Mouse (Mus musculus) megakaryocyte progenitor cell, adult 5-6 weeks (primary cell): ENCODE measurements around the gene Glg1. TPM values are rescaled to one million over a fixed set of nuclear protein-coding genes. Genes with fewer than 3 reads are reported as not detected.
"Not testable (repeated sequence)": the region's sequence is repeated elsewhere in the genome, so short reads cannot be mapped to it uniquely, and the experiment has no call there.

ENCODE experiments used
- ATAC-seq: replicated peaks from 2 replicates; pipeline ENCODE4 v1.8.0; 2016; ENCODE audit warnings: mild to moderate bottlenecking, moderate TSS enrichment, inconsistent platforms; ENCODE audit not compliant: poor library complexity
- total RNA-seq, 2 experiments: library from RNA; stranded (forward) in 1 of 2; stranded (reverse) in 1 of 2; fragments of 157-497, 149-512 nt in 1 of 2; fragments of 200-1000 nt in 1 of 2; gene quantifications; 2 replicates each; pipeline versions ENCODE4 v1.2.3 to v1.2.4; 2015 to 2017

Gene Glg1
- total RNA-seq (2015) = 43.0 and 47.1 TPM in 2 replicates
- total RNA-seq (2017) = 41.0 and 46.7 TPM in 2 replicates

DNA sequence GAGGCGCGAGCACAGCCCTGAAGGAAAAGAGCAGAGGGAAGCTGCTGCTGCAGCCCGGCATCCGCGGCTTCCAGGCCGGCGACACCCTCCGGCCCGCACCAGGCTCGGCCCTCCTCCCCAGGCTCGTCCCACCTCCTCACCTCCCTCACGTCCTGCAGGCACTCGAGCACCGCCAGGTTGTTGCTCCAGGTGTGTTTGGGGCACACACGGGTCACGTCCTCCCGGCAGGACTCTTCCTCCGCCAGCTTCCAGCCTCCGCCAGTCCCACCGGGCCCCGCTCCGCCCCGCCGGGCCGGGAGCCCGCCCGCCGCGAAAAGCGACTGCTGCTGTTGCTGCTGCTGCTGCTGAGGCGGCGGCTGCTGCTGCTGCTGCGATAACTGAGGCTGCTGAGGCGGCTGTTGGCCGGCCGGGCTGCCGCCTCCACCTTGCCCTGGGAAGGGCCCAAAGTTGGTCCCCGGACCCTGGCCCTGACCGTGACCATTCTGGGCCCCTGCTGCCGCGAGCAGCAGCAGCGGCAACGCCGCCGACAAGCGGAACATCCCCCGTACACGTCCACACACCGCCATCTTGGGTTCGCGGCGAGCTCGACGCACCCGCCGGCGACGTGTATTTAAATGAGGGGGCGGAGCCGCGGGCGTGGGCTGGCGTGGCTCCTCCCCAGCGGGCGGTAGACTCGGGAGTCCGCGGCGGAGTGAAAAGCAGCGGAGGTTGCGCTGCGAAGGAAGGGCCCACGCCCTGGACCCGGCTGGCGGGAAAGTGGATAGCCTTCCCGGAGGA lies at the start of gene Glg1:
TSS of gene Glg1 (minus strand) at position 586 of the 777 bp plus-strand sequence.
- peak; percentile 84 for ATAC-seq

DNA sequence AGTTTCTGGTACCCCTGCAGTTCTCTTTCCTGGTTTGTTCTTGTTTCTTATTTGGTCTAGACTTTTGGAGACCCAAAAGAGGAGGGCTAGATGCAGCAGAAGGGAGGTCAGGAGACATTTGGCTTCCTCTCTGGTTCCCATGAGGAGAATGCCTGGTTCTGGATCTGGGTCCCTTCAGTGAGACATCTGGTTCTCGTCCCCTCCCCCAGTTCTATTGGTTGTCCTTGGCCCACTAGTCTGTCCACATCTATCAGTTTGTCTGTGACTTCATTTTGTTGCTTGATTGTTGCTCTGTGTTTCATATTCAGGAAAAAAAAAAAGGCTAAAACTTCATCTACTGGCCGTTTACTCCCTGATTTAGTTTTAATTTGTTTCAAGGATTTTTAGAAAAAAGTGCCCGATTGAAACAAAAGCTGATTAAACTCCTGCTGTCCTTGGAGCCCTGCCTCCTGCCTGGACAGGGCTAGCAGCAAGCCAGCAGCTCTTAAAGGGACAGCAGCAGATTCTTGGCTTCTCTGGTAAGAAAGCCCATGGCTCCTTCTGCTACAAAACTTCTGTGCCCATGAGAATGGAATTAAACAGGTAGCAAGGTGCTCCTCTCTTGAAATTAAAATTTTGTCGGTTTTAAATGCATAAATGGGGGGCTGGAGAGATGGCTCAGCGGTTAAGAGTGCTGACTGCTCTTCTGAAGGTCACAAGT lies 46.2 kb upstream of the Glg1 start:
- ATAC-seq = no peak

DNA sequence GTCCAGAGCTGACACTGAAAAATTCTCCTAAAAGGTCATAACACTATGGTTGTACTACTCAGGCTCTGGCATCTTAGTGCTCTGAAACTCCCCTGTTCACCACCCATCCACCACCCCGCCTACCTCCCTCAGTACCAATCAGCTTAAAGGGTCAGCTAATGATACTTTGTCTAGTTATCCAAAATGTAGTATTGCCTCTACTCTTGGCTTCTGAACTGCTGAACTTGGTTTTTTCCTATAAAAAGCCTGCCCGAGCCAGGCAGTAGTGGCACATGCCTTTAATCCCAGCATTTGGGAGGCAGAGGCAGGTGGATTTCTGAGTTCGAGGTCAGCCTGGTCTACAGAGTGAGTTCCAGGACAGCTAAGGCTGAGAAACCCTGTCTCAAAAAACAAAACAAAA lies 45.3 kb upstream of the Glg1 start:
- no peak for ATAC-seq

DNA sequence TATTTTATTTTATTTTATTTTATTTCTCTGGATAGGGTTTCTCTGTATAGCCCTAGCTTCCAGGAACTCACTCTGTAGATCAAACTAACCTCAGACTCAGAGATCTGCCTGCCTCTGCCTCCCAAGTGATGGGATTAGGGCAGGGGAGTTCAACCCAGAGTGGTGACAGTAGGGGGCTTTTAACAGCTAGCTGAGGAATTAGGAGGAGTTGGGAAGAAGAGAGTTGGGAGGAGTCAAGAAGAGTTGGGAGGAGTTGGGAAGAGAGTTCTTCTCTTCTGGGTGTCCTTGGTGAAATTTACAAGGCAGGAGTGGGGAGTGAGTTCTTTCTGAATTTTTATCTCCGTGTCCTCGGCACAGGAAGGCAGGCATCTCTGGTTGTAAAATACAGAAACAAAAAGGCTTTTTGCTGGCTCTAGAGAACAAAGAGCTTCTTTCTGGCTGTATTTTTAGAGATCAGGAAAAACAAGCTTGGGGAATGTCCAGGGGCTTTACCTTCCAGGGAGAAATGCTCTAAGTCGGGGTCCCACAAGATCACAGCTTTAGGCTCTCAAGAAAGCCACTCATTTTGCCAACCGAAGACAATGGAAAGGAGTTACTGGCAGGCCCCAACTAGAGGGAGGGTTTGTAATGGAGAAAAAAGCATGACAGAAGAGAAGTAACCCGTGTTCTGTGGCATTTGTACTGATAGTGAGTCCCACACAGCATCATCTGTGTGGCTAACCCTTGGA lies 44.2 kb upstream of the Glg1 start:
- ATAC-seq = not testable (repeated sequence)

DNA sequence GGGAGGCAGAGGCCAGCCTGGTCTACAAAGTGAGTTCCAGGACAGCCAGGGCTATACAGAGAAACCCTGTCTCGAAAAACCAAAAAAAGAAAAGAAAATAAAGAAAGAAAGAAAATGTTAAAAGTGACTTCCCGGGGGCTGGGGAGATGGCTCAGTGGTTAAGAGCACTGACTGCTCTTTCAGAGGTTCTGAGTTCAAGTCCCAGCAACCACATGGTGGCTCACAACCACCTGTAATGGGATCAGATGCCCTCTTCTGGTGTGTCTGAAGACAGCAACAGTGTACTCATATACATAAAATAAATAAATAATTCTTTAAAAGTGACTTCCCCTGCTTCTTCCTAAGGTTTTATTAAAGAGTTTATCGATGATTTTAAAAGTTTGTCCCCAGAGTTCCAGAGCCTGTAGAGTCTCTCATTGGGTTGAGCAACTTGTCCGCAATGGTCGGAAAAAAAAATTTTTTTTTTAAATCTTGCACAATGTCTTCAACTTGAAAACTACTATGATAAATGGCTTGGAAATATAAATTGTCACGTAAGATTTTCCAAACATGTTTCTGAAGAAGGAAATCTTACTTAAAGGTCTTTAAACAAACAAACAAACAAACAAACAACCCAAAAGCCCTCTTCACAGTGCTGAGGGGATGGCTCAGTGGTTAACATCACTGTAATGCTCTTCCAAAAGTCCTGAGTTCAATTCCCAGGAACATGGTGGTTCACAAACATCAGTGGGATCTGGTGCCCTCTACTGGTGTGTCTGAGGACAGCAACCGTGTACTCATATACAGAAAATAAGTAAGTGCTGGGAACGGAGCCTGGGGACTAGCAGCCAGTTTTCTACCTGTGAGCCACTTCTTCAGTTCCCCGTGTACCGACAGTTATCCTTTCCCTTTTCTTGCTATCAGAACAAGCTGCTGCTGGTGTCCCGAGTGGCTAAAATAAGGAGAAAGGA lies 41.9 kb upstream of the Glg1 start:
- ATAC-seq = no peak

DNA sequence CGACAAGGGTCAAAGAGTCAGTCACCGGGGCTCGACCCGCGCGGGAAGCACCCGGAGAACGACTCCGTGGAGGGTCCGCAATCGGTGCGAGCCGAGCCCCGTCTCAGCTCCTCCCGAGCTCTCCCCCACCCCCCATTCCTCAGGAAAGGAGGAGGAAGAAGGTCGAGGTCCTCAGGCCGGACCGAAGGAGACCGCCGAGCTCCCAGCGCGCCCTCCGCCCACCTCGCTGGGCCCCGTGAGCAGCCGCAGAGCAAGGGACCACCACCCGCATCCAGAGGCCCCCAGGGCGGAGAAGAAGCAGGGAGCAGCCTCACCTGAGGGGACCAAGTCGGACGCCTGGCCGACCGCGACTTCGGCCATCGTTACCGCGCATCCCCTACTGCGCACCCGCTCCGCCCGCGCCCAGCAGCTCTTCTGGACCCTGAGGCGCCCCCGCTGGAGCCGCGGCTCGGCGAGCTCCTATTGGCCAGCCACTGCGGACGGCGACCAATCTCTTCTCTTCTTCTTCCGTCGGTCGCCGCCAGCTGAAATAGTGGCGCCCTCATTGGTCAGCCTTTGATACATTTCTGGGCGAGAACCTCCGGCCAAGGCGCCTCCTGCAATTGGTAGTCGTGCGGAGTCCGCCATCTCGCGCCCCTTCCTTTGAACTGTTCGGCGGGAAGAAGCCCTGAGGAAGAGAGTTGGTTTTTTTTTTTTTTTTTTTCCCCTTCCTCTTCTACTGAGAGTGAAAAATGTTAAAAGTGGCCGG lies 41.0 kb upstream of the Glg1 start, which contains the start of gene Rfwd3:
TSS of gene Rfwd3 (minus strand) at position 402 of the 748 bp plus-strand sequence.
- ATAC-seq = peak; percentile 97

DNA sequence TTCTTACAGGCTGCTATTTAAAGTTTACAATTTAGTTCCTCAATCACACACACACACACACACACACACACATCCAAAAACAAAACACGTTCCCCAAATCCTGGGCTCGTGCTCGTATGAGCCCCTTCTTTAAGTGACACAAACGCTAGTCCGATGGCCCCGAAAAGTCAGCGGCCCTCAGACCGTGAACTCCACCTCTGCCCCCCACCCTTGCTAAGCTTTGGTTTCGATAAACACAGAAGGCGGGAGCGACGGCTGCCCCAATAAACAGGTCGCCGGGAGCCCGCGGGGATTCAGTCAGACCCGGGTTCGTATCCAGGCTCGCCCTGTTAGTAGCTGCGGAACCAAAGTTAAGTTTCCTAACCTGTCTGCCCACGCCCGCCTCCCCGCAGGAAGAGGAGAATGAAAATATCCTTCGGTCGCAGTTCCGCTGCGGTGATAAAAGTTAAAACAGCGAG lies 40.4 kb upstream of the Glg1 start:
- peak; percentile 53 for ATAC-seq

DNA sequence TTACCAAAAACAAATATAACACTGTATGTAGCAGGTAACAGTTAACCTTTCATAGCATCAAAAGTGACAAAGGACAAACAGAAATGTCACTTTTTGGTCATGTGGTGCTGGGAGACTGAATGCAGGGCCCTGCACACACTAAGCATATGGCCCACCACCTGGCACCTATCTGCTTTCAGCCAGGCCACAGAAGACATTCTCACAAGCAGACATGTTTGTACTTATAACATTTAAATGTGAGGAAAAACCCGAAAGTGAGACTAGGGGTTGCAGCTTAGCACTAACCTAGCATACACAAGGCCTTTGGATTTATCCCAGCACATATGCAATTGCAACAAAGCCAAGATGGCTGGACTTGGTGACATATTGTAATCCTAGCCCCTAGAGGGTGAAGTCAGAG lies 39.0 kb upstream of the Glg1 start:
- no peak for ATAC-seq

DNA sequence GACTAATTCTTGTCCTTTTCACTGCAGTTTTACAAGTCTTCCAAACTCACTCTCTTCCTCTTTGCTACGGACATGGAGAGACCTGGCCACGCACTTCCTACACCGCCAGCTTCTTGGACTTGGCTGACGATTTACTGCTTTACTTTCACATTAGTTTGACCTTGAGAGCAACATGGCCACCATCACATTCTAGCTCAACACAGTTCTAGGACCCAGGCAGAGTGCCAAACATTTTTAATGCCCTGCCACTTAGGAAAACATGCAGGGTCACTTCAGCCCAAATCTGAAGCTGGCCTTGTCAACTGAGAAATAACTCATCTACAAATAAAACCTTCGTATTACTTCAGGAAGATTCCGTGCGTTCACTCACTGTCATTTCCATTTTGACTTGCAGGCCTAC lies 32.7 kb upstream of the Glg1 start:
- ATAC-seq = no peak

DNA sequence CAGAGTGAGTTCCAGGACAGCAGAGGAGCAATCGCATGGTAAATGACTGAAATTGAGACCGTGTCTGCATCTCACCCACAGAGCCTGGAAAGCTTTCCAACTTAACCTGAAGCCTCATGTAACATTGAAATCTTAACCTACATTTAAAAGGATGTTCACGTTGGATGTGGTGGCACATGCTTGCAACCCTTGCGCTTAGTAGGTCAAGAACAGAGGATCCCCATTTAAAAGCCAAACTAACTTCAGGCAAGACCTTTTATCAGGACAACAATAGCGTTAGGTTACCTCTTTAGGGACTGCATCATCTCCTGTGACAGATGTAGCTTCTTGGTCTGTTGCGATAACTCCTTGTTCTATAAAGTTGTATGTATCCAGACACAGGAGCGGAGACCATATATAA lies 31.6 kb upstream of the Glg1 start:
- no peak for ATAC-seq

DNA sequence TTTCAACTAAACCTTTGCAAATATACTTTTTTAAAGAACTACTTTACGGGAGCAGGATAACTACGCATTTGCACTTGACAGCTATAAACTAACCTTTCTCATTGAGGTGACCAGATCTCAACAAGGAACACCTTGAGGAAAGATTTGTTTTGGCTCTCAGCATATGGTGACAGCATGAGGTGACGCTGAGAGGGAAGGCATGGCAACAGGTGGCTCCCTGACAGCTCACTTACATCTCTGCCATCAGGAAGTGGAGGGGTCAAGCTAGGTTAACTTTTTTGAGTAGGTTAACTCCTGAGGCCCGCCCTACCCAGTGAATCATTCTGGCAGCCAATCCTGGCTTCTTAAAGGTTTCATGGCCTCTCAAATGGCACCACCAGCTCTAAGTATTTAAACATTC lies 26.6 kb upstream of the Glg1 start:
- no peak for ATAC-seq

DNA sequence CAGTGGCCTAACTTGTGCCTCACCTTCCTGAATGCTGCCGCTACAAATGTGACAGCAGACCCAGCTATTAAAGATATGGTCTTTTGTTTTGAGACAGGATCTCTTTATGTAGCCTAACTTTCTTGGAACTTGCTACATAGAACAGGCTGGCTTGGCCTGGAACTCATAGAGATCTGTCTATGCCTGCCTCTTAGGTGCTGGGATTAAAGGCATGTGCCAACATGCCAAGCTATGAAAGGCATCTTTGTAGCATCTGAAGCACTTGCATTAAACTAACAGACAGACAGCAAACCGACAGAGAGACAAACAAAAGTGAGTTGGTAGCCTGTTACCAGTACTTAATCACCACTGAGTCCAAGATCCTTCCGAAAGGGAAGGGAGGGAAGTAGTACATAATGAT lies 23.1 kb upstream of the Glg1 start:
- ATAC-seq = no peak

DNA sequence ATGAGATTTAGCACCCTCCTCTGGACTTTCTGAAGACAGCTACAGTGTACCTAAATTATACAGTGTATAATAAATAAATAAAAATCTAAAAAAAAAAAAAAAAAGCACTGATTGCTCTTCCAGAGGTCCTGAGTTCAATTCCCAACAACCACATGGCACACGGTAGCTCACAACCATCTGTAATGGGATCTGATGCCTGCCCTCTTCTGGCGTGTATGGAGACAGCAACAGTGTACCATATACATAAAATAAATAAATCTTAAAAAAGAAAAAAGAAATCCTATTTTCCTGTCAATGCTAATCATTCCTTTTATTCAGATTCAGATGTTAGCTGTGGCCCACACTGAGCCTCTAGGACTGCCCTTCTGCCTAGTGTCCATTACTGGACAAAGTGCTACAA lies 9.3 kb upstream of the Glg1 start:
- ATAC-seq = no peak

DNA sequence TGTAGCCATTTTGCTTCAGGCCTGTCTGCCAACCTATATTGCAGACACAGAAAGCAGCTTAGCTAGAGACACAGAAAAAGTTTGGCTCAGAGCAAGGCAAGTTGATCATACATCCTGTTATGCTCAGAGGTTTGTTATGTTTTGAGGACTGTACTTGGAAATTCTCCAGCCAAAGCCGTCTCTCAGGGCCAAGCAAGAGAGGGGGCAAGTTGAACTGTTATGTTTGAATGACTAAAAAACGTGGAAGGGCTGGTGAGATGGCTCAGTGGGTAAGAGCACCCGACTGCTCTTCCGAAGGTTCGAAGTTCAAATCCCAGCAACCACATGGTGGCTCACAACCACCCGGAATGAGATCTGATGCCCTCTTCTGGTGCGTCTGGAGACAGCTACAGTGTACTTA lies 7.1 kb upstream of the Glg1 start:
- ATAC-seq = not testable (repeated sequence)

DNA sequence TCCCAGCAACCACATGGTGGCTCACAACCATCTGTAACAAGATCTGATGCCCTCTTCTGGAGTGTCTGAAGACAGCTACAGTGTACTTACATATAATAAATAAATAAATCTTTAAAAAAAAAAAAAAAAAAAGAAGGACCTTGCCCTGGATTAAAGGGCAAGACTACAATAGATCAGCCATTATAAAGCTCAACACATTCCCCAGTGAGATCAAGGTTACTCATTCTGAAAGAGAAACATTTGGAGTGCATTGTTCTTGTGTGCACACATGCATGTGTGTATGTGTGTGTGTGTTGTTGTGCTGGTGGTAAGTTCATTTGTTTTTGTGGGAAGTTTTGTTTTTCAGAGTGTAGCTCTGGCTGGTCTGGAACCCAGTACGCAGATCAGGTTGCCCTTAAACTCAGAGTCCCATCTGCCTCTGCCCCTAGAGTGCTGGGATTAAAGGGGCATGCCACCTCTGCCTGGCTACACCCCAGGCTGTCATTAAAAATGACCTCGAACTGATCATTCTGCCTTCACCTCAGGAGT lies 5.7 kb upstream of the Glg1 start:
- ATAC-seq = no peak

DNA sequence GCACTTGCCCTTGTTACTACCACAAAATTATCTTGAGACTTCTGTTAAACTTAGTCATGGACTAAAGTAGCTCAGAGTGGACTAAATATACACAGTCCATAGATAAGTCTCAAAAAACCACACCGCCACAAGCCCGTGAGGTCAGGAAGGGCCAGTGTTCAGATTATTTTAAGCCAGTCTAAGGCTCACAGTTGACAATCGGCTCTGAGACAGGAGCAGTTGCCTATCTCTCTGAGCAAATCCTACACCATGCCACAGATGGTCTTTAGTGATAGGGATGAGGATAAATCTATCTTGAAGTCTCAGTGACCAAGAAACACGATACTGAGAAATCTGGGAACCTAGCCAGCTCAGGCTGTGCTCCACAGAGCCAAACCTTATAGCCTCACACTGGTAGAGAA lies 3.0 kb upstream of the Glg1 start:
- peak; percentile 63 for ATAC-seq

DNA sequence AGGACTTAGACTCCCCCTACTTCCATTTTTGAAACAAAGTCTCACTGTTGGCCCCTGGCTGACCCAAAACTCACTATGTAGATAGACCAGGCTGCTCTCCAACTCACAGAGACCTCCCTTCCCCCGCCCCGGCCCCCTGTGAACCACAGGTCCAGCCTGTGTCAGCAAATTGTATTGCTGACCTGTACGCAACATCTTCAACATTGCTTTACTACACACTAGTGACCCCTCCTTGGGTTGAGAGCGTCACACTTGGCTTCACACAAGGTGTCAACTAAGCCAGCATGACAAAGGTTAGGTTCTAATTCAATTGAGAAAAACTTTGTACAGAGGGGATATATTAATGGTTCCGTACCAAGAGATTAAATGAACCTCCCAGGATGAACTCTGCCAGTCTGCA lies 1.2 kb upstream of the Glg1 start:
- ATAC-seq = no peak

DNA sequence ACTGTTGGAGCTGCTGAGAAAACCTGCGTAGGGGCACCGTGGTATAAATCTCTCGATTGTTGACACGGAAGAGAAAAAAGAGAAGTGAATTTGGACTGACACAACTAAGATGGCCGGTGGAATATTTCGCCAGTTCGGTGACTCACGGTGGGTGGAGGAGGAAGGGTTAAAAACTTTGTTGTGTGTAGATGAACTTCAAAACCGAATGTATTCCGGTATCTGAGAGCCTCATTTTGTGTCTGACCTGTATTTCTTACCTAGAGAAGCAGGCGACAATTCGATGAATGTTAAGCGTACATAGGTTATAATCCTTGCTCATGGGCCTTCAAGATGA lies 359 bp upstream of the Glg1 start:
- ATAC-seq = peak; percentile 44

DNA sequence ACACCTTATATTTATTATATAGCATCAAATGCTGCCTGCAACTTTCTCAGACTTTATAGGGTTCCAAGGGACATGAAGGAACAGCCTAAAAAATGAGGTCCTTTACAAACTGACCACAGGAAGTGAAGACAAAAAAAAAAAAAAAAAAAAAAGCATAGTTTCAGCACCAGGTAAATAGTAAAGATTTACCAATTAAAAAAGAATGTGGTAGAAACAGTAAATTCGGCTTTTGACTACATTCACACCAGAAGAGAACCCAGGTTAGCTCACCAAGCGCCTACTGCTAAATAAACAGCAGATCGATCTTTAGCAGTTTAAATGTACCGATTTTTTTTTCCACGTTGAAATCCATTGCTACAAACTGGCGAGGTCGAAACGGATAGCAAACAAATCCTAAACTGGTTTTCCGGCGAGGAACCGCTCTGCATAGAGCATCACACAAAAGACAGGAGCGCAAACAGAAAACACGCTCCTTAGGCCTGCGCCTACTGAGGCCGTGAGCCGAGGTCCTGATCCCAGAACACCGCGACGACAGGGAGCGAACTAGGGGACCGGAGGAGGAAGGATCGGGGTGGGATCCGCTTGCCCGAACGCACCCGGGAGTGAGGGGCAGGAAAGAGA lies 896 bp downstream of the Glg1 start:
- peak; percentile 6 for ATAC-seq
